Mouse (Mus musculus): ENCODE data around the gene Kcnip4. TPM values are rescaled to one million over a fixed set of nuclear protein-coding genes. Genes with fewer than 3 reads are reported as not detected.
A peak's percentile ranks its signal among the peaks of the same experiment; 100 is the strongest.

The Kcnip4 gene
- polyA plus RNA-seq, 1 experiment from 2014 or later = 0.40 TPM

GRCm38 (mm10) chr5:48890216-48890615 lies 634.5 kb downstream of the Kcnip4 start:
- TF ChIP-seq CTCF (IDR thresholded peaks at IDR 0.05) = no peak
- DNase-seq (ENCODE audit: low read depth, low spot score) (no peak), ATAC-seq (no peak)
- in situ Hi-C loops (cut with MboI; ENCODE audit: low pct_unique_long_range_greater_than_20kb) = no loop called here
- POLR2A ChIA-PET = no interaction called here
- peaks cover 6% of the 10 kb centered on the region for H3K27me3 ChIP-seq
- CTCF ChIA-PET = no interaction called here

- POLR2A ChIA-PET = no interaction called here
- in situ Hi-C loops (cut with MboI; ENCODE audit: low pct_unique_long_range_greater_than_20kb) = no loop called here
- H3K27me3 ChIP-seq = peaks cover 6% of the 10 kb centered on the region
- ATAC-seq = no peak
- no peak for TF ChIP-seq CTCF (IDR thresholded peaks at IDR 0.05)
- no peak for DNase-seq (ENCODE audit: low read depth, low spot score)
- CTCF ChIA-PET = no interaction called here
Measured at GRCm38 (mm10) chr5:48889395-48890194, 635.1 kb downstream of the Kcnip4 start.

DNA sequence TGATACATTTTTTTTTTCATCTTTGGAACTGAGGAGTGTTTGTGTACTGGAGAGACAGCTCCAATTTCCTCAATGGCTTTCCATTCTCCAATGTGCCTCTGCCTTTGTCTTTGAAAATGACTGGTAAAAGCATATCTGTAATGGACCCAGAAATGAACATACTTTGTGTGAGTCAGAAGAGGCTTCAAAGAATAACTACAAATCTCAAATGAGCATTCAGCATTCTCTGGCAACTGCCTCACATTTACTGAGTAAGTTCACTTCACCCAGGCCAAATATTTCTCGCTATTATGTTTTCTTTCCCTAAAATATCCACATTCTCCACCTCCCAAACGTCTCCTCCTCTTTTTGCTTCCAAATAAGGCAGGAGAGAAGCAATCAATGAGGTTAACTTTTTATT lies 646.6 kb downstream of the Kcnip4 start:
- in situ Hi-C loops (cut with MboI; ENCODE audit: low pct_unique_long_range_greater_than_20kb) = no loop called here
- POLR2A ChIA-PET = no interaction called here
- DNase-seq (ENCODE audit: low read depth, low spot score) = no peak
- TF ChIP-seq CTCF (IDR thresholded peaks at IDR 0.05) = no peak
- CTCF ChIA-PET = interaction anchor here (1.2 kb wide), 1 partner anchor 31 kb away, joined by 4 read pairs; no protein-coding TSS in a partner anchor
- ATAC-seq = no peak
- H3K27me3 ChIP-seq = no peaks in the 10 kb centered on the region

DNA sequence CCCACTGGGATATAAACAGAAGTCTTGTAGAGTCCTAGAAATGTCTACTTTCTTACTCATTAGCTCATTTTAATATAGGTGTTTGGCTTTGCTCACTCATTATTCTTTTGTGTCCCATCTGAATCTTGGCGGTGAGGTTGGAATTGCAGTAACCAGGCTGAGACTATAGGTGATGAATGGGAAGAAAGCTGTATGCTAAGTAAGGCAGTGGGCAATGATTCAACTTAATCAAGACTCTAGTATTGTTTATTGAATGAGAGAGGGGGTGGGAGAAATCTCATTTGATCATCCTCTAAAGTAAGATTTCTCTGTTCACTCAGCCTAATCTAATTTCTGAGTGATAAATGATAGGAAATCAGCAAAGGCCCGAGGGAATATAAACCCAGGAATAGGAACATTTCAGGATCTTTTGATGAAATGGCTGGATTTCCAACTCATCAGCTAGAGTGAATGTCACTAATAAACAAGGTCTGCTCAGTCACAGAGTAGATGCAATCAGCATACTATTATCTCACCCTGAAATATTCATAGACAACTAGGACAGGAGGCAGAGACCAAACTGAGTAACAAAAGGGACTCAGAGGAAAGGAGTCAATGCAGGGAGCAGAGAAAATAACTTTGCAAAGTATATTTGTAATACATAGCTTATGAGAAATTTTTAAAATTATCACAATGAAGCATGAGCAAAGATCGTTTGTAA lies 660.3 kb downstream of the Kcnip4 start:
- peaks cover 7% of the 10 kb centered on the region for H3K27me3 ChIP-seq
- POLR2A ChIA-PET = no interaction called here
- in situ Hi-C loops (cut with MboI; ENCODE audit: low pct_unique_long_range_greater_than_20kb) = no loop called here
- TF ChIP-seq CTCF (IDR thresholded peaks at IDR 0.05) = no peak
- CTCF ChIA-PET = interaction anchor here (0.8 to 1.0 kb wide), 2 partner anchors 15 to 18 kb away, joined by 3 read pairs; no protein-coding TSS in a partner anchor
- ATAC-seq (no peak), DNase-seq (ENCODE audit: low read depth, low spot score) (no peak)

GRCm38 (mm10) chr5:48840971-48841370 lies 683.7 kb downstream of the Kcnip4 start:
- CTCF ChIA-PET = no interaction called here
- in situ Hi-C loops (cut with MboI; ENCODE audit: low pct_unique_long_range_greater_than_20kb) = no loop called here
- no peaks in the 10 kb centered on the region for H3K27me3 ChIP-seq
- DNase-seq (ENCODE audit: low read depth, low spot score) (no peak), ATAC-seq (no peak)
- TF ChIP-seq CTCF (IDR thresholded peaks at IDR 0.05) = no peak
- POLR2A ChIA-PET = no interaction called here

DNA sequence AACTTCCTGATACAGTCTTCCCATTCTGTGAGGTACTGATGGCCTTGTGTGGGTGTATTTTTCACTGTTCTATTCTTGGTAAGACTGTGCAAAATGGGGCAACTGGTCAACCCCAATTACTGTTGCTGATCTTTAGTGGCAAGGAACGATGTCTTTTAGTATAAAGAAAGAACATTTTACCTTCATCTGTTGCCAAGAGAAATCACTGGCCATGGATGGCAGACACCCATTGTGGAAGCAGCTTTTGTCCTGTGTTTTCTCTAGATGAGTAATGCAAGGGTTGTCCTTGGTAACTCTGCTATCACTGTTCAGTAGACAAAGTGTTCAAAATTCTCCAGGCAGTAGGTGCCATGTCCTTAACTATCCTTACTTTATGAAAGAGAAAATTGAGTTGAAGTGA lies 729.2 kb downstream of the Kcnip4 start:
- in situ Hi-C loops (cut with MboI; ENCODE audit: low pct_unique_long_range_greater_than_20kb) = no loop called here
- no peak for TF ChIP-seq CTCF (IDR thresholded peaks at IDR 0.05)
- ATAC-seq = no peak
- no peak for DNase-seq (ENCODE audit: low read depth, low spot score)
- ChIA-PET CTCF (no interaction called here), POLR2A (no interaction called here)
- H3K27me3 ChIP-seq = no peaks in the 10 kb centered on the region

GRCm38 (mm10) chr5:48779376-48779775 lies 745.3 kb downstream of the Kcnip4 start:
- DNase-seq (ENCODE audit: low read depth, low spot score) (no peak), ATAC-seq (no peak)
- CTCF ChIA-PET = no interaction called here
- in situ Hi-C loops (cut with MboI; ENCODE audit: low pct_unique_long_range_greater_than_20kb) = no loop called here
- H3K27me3 ChIP-seq = no peaks in the 10 kb centered on the region
- POLR2A ChIA-PET = no interaction called here
- no peak for TF ChIP-seq CTCF (IDR thresholded peaks at IDR 0.05)

GRCm38 (mm10) chr5:48748613-48749012 lies 776.1 kb downstream of the Kcnip4 start:
- POLR2A ChIA-PET = no interaction called here
- CTCF ChIA-PET = interaction anchor here (0.7 kb wide), 1 partner anchor 8 kb away, joined by 3 read pairs; no protein-coding TSS in a partner anchor
- no peak for ATAC-seq
- no peaks in the 10 kb centered on the region for H3K27me3 ChIP-seq
- TF ChIP-seq CTCF (IDR thresholded peaks at IDR 0.05) = no peak
- DNase-seq (ENCODE audit: low read depth, low spot score) = no peak
- in situ Hi-C loops (cut with MboI; ENCODE audit: low pct_unique_long_range_greater_than_20kb) = no loop called here

DNA sequence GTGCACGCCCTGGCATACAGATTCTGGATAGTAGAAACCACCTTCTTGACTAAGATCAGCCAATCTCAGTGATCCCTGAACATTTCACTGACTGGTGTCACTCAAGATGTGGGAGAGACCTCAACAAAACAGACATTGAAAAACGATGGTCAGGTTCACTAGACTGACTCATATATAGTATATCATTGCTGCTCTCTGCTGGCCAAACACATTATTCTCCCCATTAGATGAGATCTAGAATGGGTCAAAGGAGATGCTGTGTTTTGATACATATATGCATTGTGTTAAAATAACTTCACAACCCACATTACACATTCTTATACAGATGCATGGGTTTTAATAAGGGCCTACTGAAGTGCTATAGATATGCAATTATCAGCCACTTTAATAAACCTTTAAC lies 787.1 kb downstream of the Kcnip4 start:
- DNase-seq (ENCODE audit: low read depth, low spot score) = no peak
- peak; percentile 16 for TF ChIP-seq CTCF (IDR thresholded peaks at IDR 0.05)
- ATAC-seq = no peak
- no peaks in the 10 kb centered on the region for H3K27me3 ChIP-seq
- ChIA-PET CTCF (interaction anchor here (1.0 to 1.2 kb wide), 2 partner anchors 10 to 308 kb away, joined by 3 read pairs; no protein-coding TSS in a partner anchor), POLR2A (no interaction called here)
- in situ Hi-C loops (cut with MboI; ENCODE audit: low pct_unique_long_range_greater_than_20kb) = loop anchor here (5.0 kb wide), 1 partner anchor 305 kb away; no protein-coding TSS in a partner anchor

DNA sequence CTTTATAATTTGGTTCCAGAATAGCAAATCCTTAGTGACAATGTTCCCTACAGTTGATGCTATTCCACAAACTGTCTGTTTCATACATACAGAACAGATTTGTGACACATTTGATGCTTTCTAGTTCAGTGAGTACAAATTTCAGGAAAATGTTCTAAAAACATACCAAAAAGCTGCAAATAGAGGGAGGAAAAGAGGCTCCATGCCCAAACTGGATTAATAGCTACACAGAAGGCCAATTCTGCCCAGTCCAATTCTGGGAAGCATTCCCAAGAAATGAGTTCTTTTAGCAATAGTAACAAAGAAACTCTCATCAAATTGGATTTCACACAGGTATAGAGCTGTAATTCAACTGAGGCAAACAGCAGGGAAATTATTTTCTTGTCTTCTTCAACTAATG lies 806.5 kb downstream of the Kcnip4 start:
- DNase-seq (ENCODE audit: low read depth, low spot score) = no peak
- no peak for TF ChIP-seq CTCF (IDR thresholded peaks at IDR 0.05)
- peaks cover 20% of the 10 kb centered on the region for H3K27me3 ChIP-seq
- ChIA-PET CTCF (no interaction called here), POLR2A (no interaction called here)
- in situ Hi-C loops (cut with MboI; ENCODE audit: low pct_unique_long_range_greater_than_20kb) = no loop called here
- no peak for ATAC-seq

- in situ Hi-C loops (cut with MboI; ENCODE audit: low pct_unique_long_range_greater_than_20kb) = no loop called here
- no peak for ATAC-seq
- H3K27me3 ChIP-seq = peaks cover 1% of the 10 kb centered on the region
- CTCF ChIA-PET = no interaction called here
- no peak for TF ChIP-seq CTCF (IDR thresholded peaks at IDR 0.05)
- POLR2A ChIA-PET = no interaction called here
- DNase-seq (ENCODE audit: low read depth, low spot score) = no peak
Measured at GRCm38 (mm10) chr5:48705997-48706396, 818.7 kb downstream of the Kcnip4 start.
